Mouse (Mus musculus) MEL (cell line): ENCODE data around the gene Armh1. TPM values are rescaled to one million over a fixed set of nuclear protein-coding genes. Genes with fewer than 3 reads are reported as not detected.

ENCODE experiments used
- BHLHE40 ChIP-seq: IDR thresholded peaks from 2 replicates; pipeline ENCODE4 v1.6.1; 2012; ENCODE audit warnings: low read depth, mild to moderate bottlenecking, inconsistent platforms, low read length, improper control_type of control experiment, borderline replicate concordance
- CHD1 ChIP-seq: IDR thresholded peaks from 2 replicates; pipeline ENCODE4 v1.6.1; 2012; ENCODE audit warnings: low read depth, mild to moderate bottlenecking, inconsistent platforms, low read length, improper control_type of control experiment
- CHD2 ChIP-seq: IDR thresholded peaks from 2 replicates; pipeline ENCODE4 v1.6.1; 2011; ENCODE audit warnings: low read length, improper control_type of control experiment
- CTCF ChIP-seq, 3 experiments: IDR thresholded peaks in 2 of 3; conservative IDR thresholded peaks in 1 of 3; 2 replicates each; pipeline ENCODE4 v1.5.1; 2011 to 2012; ENCODE audit warnings: low read length in 3 of 3, low read depth in 2 of 3, mild to moderate bottlenecking in 2 of 3, improper control_type of control experiment in 1 of 3, inconsistent platforms in 1 of 3, mixed read lengths in 1 of 3, moderate library complexity in 1 of 3; ENCODE audit not compliant: control insufficient read depth in 1 of 3, insufficient read depth in 1 of 3, poor library complexity in 1 of 3, severe bottlenecking in 1 of 3
- ELF1 ChIP-seq: IDR thresholded peaks from 2 replicates; pipeline ENCODE4 v1.6.1; 2014; ENCODE audit warnings: low read depth, mild to moderate bottlenecking, inconsistent platforms, low read length, improper control_type of control experiment, moderate library complexity
- EP300 ChIP-seq, 2 experiments: IDR thresholded peaks; 2 replicates each; pipeline ENCODE4 v1.6.1; 2011; ENCODE audit warnings: improper control_type of control experiment in 2 of 2, low read length in 2 of 2, low read depth in 1 of 2, mild to moderate bottlenecking in 1 of 2
- ETS1 ChIP-seq: IDR thresholded peaks from 2 replicates; pipeline ENCODE4 v1.6.1; 2012; ENCODE audit warnings: low read depth, mild to moderate bottlenecking, inconsistent platforms, low read length, improper control_type of control experiment, moderate library complexity
- GATA1 ChIP-seq: IDR thresholded peaks from 2 replicates; pipeline ENCODE4 v1.6.1; 2011; ENCODE audit warnings: low read depth, low read length, improper control_type of control experiment
- HCFC1 ChIP-seq: IDR thresholded peaks from 2 replicates; pipeline ENCODE4 v1.6.1; 2012; ENCODE audit warnings: low read depth, mild to moderate bottlenecking, inconsistent platforms, low read length, improper control_type of control experiment, moderate library complexity
- MAFK ChIP-seq: IDR thresholded peaks from 2 replicates; pipeline ENCODE4 v1.6.1; 2011; ENCODE audit warnings: low read depth, mild to moderate bottlenecking, low read length, improper control_type of control experiment, borderline replicate concordance
- MAZ ChIP-seq: IDR thresholded peaks from 2 replicates; pipeline ENCODE4 v1.6.1; 2012; ENCODE audit warnings: low read depth, mild to moderate bottlenecking, inconsistent platforms, low read length, improper control_type of control experiment
- MYB ChIP-seq: IDR thresholded peaks from 2 replicates; pipeline ENCODE4 v1.6.1; 2011; ENCODE audit warnings: mild to moderate bottlenecking, low read depth, low read length, improper control_type of control experiment
- MYC ChIP-seq: IDR thresholded peaks from 2 replicates; pipeline ENCODE4 v1.6.1; 2011; ENCODE audit warnings: low read depth, mild to moderate bottlenecking, low read length, improper control_type of control experiment, moderate library complexity
- NELFE ChIP-seq: IDR thresholded peaks from 2 replicates; pipeline ENCODE4 v1.6.1; 2011; ENCODE audit warnings: low read depth, low read length, improper control_type of control experiment
- POLR2A ChIP-seq, 2 experiments: IDR thresholded peaks; 2 replicates each; pipeline ENCODE4 v1.6.1; 2011 to 2012; ENCODE audit warnings: low read length in 2 of 2, mild to moderate bottlenecking in 2 of 2, control low read depth in 1 of 2, improper control_type of control experiment in 1 of 2, low read depth in 1 of 2, moderate library complexity in 1 of 2; ENCODE audit not compliant: control insufficient read depth in 1 of 2, insufficient read depth in 1 of 2, poor library complexity in 1 of 2
- POLR2AphosphoS2 ChIP-seq: IDR thresholded peaks from 2 replicates; pipeline ENCODE4 v1.6.1; 2011; ENCODE audit warnings: low read length, improper control_type of control experiment
- POLR2AphosphoS5 ChIP-seq: IDR thresholded peaks from 2 replicates; pipeline ENCODE4 v1.6.1; 2012; ENCODE audit warnings: low read depth, borderline replicate concordance, mild to moderate bottlenecking, inconsistent platforms, low read length, moderate library complexity, mixed read lengths
- RAD21 ChIP-seq: IDR thresholded peaks from 2 replicates; pipeline ENCODE4 v1.6.1; 2011; ENCODE audit warnings: mild to moderate bottlenecking, low read depth, low read length, improper control_type of control experiment
- SIN3A ChIP-seq: IDR thresholded peaks from 2 replicates; pipeline ENCODE4 v1.6.1; 2012; ENCODE audit warnings: low read length, improper control_type of control experiment, inconsistent platforms
- TBP ChIP-seq: IDR thresholded peaks from 2 replicates; pipeline ENCODE4 v1.8.0; 2011; ENCODE audit warnings: low read depth, low read length, improper control_type of control experiment
- UBTF ChIP-seq: IDR thresholded peaks from 2 replicates; pipeline ENCODE4 v1.6.1; 2012; ENCODE audit warnings: low read depth, mild to moderate bottlenecking, inconsistent platforms, low read length, improper control_type of control experiment, moderate library complexity, borderline replicate concordance; ENCODE audit not compliant: insufficient read depth
- USF1 ChIP-seq: IDR thresholded peaks from 2 replicates; pipeline ENCODE4 v1.6.1; 2014; ENCODE audit warnings: low read depth, mild to moderate bottlenecking, inconsistent platforms, low read length, improper control_type of control experiment, moderate library complexity
- ZC3H11A ChIP-seq: IDR thresholded peaks from 2 replicates; pipeline ENCODE4 v1.6.1; 2012; ENCODE audit warnings: low read depth, mild to moderate bottlenecking, inconsistent platforms, low read length, improper control_type of control experiment
- ZKSCAN1 ChIP-seq: IDR thresholded peaks from 2 replicates; pipeline ENCODE4 v1.6.1; 2012; ENCODE audit warnings: low read depth, mild to moderate bottlenecking, inconsistent platforms, low read length, improper control_type of control experiment, moderate library complexity
- ZNF384 ChIP-seq: IDR thresholded peaks from 2 replicates; pipeline ENCODE4 v1.6.1; 2012; ENCODE audit warnings: low read depth, mild to moderate bottlenecking, inconsistent platforms, low read length, improper control_type of control experiment
- polyA plus RNA-seq, 2 experiments: library from polyadenylated mRNA; stranded (reverse) in 1 of 2; unstranded in 1 of 2; fragments of >175 nt in 1 of 2; fragments of >200 nt in 1 of 2; gene quantifications; 2 replicates each; pipeline versions ENCODE4 v1.2.1 to v1.2.4; 2012; ENCODE audit warnings: low replicate concordance in 2 of 2, low read depth in 1 of 2; ENCODE audit not compliant: insufficient read length in 2 of 2, insufficient read depth in 1 of 2, missing spikeins in 1 of 2
- total RNA-seq: library from RNA; depleted of rRNA; stranded (reverse); fragments of 300-350 nt; gene quantifications from 2 replicates; pipeline ENCODE4 v1.2.3, GENCODE M21; 2012

The Armh1 gene
- total and polyA plus RNA-seq, 3 experiments: not detected

- TF ChIP-seq UBTF (no peak), BHLHE40 (peak; percentile 74; the same call in 1 of the 2 replicates), MYC (no peak), RAD21 (no peak), SIN3A (peak; percentile 3), ZKSCAN1 (no peak), HCFC1 (peak; percentile 79), POLR2AphosphoS5 (no peak), ZC3H11A (no peak), NELFE (peak; percentile 65), POLR2AphosphoS2 (no peak), GATA1 (no peak), CHD2 (no peak), ZNF384 (no peak), MAFK (no peak), EP300 (IDR thresholded peaks at IDR 0.05; ENCODE audit: low read depth in 1 of 2, low read length in 2 of 2) (no peak), USF1 (peak; percentile 92), TBP (peak; percentile 41; the same call in 1 of the 2 replicates), ELF1 (peak; percentile 37; the same call in 1 of the 2 replicates), CHD1 (no peak), MYB (no peak), MAZ (peak; percentile 55; the same call in 1 of the 2 replicates), CTCF (IDR thresholded peaks at IDR 0.05 in 2 of 3, conservative IDR thresholded peaks at IDR 0.05 in 1 of 3; ENCODE audit: control insufficient read depth in 1 of 3, insufficient read depth in 1 of 3, low read depth in 2 of 3, low read length in 3 of 3, poor library complexity in 1 of 3, severe bottlenecking in 1 of 3) (no peak), ETS1 (no peak), POLR2A (IDR thresholded peaks at IDR 0.05; ENCODE audit: control insufficient read depth in 1 of 2, insufficient read depth in 1 of 2, low read depth in 1 of 2, low read length in 2 of 2, poor library complexity in 1 of 2) (peak; percentile 70 to 74)
Measured at GRCm38 (mm10) chr4:117288927-117289801, 37.2 kb upstream of the Armh1 start (continued).
